ENCODE assay signal across 9 mouse cellular contexts in the genomic region with DNA sequence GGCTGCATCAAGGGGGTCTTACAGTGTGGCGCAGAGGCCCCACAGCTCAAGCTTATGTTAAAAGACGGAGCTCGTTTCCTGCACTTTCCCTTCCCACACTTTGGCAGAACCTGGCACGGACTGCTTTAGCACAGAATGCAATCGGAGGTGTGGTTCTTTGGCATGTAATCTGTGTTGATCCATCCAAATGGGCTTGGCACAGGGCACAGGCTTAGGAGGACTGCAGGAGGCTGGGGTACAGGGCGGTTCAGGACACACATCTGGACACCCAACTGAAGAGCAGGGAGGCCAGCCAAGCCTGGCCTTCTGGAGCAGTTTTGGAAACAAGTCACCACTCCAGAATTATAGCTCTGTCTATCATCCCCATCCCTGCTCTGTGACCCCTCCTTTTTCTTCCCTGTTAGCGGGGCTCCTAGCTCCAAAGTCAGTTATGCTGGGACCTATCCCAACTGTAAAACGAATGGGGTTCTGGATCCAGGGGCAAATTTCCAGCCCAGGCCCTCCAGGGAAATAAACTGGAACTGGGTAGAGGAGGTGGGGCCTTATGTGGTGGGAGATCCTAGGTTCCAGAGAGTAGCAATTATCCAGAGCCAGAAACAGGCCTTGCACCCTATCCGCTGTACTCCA. TPM values are rescaled to one million over a fixed set of nuclear protein-coding genes. Genes with fewer than 3 reads are reported as not detected.
DNase-seq lines count a peak whose midpoint lies in the region; ATAC-seq and TF ChIP-seq lines count a peak whose summit lies in the region.
"Had no signal": no experiment of that assay in that cellular context is flagged by ENCODE, and none has a peak within 500 bp of the region (broad histone marks: within the 10 kb centered on the region; RNA-seq: fewer than 3 reads in every experiment).

No protein-coding gene starts in this region.

- H3K27ac ChIP-seq in midbrain, postnatal 0 days (ENCODE audit: low read depth, low read length), result no peak overlapping the region
- H3K27ac ChIP-seq in midbrain, embryonic 15.5 days, result no peak overlapping the region
- H3K27ac ChIP-seq in embryonic facial prominence, embryonic 13.5 days, result peak overlapping the region; percentile 83
- H3K27ac ChIP-seq in heart, embryonic 15.5 days, result no peak overlapping the region; the same call in 1 of the 2 replicates

- no peak for ATAC-seq in midbrain, postnatal 0 days (ENCODE audit: low FRiP score)
- no peak for ATAC-seq in midbrain, embryonic 15.5 days (replicated peaks)
- peak; percentile 32; the same call in 1 of the 2 replicates for ATAC-seq in embryonic facial prominence, embryonic 13.5 days (ENCODE audit: insufficient number of reproducible peaks, insufficient read depth, low FRiP score, low TSS enrichment, low read depth)
- ATAC-seq in heart, embryonic 15.5 days (replicated peaks; ENCODE audit: insufficient number of reproducible peaks, insufficient read depth, low FRiP score, low read depth), result 0 out of 2 replicates have a peak, but pooled peaks have one; percentile 25

- H3K9ac ChIP-seq in midbrain, postnatal 0 days (replicated peaks; ENCODE audit: low read length, poor library complexity, severe bottlenecking), result no peak overlapping the region
- H3K9ac ChIP-seq in midbrain, embryonic 15.5 days, result no peak overlapping the region
- peak overlapping the region; percentile 32; the same call in 1 of the 2 replicates for H3K9ac ChIP-seq in embryonic facial prominence, embryonic 13.5 days
- H3K9ac ChIP-seq in heart, embryonic 15.5 days, result no peak overlapping the region

- no peaks in the 10 kb centered on the region for H3K9me3 ChIP-seq in midbrain, postnatal 0 days (ENCODE audit: low read length)
- H3K9me3 ChIP-seq in midbrain, embryonic 15.5 days, result no peaks in the 10 kb centered on the region
- no peaks in the 10 kb centered on the region for H3K9me3 ChIP-seq in embryonic facial prominence, embryonic 13.5 days
- H3K9me3 ChIP-seq in heart, embryonic 15.5 days (replicated peaks), result no peaks in the 10 kb centered on the region

- H3K4me1 ChIP-seq in midbrain, postnatal 0 days (ENCODE audit: insufficient read depth, low read length), result no peaks in the 10 kb centered on the region
- peaks cover 30% of the 10 kb centered on the region for H3K4me1 ChIP-seq in midbrain, embryonic 15.5 days
- H3K4me1 ChIP-seq in embryonic facial prominence, embryonic 13.5 days, result peaks cover 50% of the 10 kb centered on the region
- peaks cover 20% of the 10 kb centered on the region for H3K4me1 ChIP-seq in heart, embryonic 15.5 days (replicated peaks)

- no peak overlapping the region for H3K4me2 ChIP-seq in midbrain, postnatal 0 days (ENCODE audit: low read depth, low read length, poor library complexity, severe bottlenecking)
- no peak overlapping the region for H3K4me2 ChIP-seq in midbrain, embryonic 15.5 days
- H3K4me2 ChIP-seq in embryonic facial prominence, embryonic 13.5 days, result no peak overlapping the region
- no peak overlapping the region for H3K4me2 ChIP-seq in heart, embryonic 15.5 days

- 65% methylated on average over 9 of the region's 9 CpGs for WGBS in midbrain, postnatal 0 days
- 64% methylated on average over 9 of the region's 9 CpGs for WGBS in midbrain, embryonic 15.5 days
- 48% methylated on average over 9 of the region's 9 CpGs for WGBS in embryonic facial prominence, embryonic 13.5 days
- 72% methylated on average over 9 of the region's 9 CpGs for WGBS in heart, embryonic 15.5 days

- H3K36me3 ChIP-seq in midbrain, postnatal 0 days (ENCODE audit: insufficient read depth, low read length), result peaks cover 15% of the 10 kb centered on the region; the same call in 1 of the 2 replicates
- H3K36me3 ChIP-seq in midbrain, embryonic 15.5 days (replicated peaks), result no peaks in the 10 kb centered on the region
- no peaks in the 10 kb centered on the region for H3K36me3 ChIP-seq in embryonic facial prominence, embryonic 13.5 days
- no peaks in the 10 kb centered on the region for H3K36me3 ChIP-seq in heart, embryonic 15.5 days

- no peak for TF ChIP-seq CTCF in midbrain, postnatal 0 days (IDR thresholded peaks at IDR 0.05)

- H3K27me3 ChIP-seq in midbrain, postnatal 0 days (ENCODE audit: insufficient read depth, low read length), result no peaks in the 10 kb centered on the region
- H3K27me3 ChIP-seq in midbrain, embryonic 15.5 days (replicated peaks), result no peaks in the 10 kb centered on the region
- no peaks in the 10 kb centered on the region for H3K27me3 ChIP-seq in embryonic facial prominence, embryonic 13.5 days
- H3K27me3 ChIP-seq in heart, embryonic 15.5 days, result peaks cover 26% of the 10 kb centered on the region

- H3K4me3 ChIP-seq in midbrain, postnatal 0 days (ENCODE audit: low read depth, low read length), result no peak overlapping the region
- no peak overlapping the region for H3K4me3 ChIP-seq in midbrain, embryonic 15.5 days
- no peak overlapping the region for H3K4me3 ChIP-seq in embryonic facial prominence, embryonic 13.5 days
- H3K4me3 ChIP-seq in heart, embryonic 15.5 days, result no peak overlapping the region
- H3K4me3 ChIP-seq: myocyte had no signal

- DNase-seq in midbrain, postnatal 0 days (ENCODE audit: low spot score), result peak; percentile 69
- peak; percentile 58 for DNase-seq in lung, postnatal 10 days
- DNase-seq in thymus, postnatal 0 days (ENCODE audit: low spot score), result no peak
- DNase-seq in ovary, postnatal 10 days (ENCODE audit: low spot score), result no peak

RNA-seq across cellular contexts. Expression of gene Rnf112, which starts 5.2 kb away (rescaled TPM):
- 75.6 and 86.9 TPM in 2 replicates for total RNA-seq in midbrain, postnatal 0 days (2014; rRNA removed)
- 35.7 and 36.2 TPM in 2 replicates for polyA plus RNA-seq in midbrain, postnatal 0 days (2015; fragmentation: Nextera tagmentation; extraction: Ambion mirVana)
- polyA plus RNA-seq in midbrain, embryonic 15.5 days (2015; fragmentation: Nextera tagmentation; extraction: Ambion mirVana), result 34.4 and 38.5 TPM in 2 replicates
- 0.76 and 1.3 TPM in 2 replicates for polyA plus RNA-seq in embryonic facial prominence, embryonic 13.5 days (2015; fragmentation: Nextera tagmentation; extraction: Ambion mirVana)
- 0.35 and 0.42 TPM in 2 replicates for polyA plus RNA-seq in heart, embryonic 15.5 days (2015; fragmentation: Nextera tagmentation; extraction: Ambion mirVana)
- polyA plus RNA-seq in thymus, postnatal 0 days (2015; fragmentation: Nextera tagmentation; extraction: Ambion mirVana), result not detected in 2 replicates
- total RNA-seq: hematopoietic stem cell, adult 5-6 weeks had no signal
- polyA plus RNA-seq: myocyte had no signal

RNA-seq across cellular contexts. Expression of gene Mfap4, which starts 36.5 kb away (rescaled TPM):
- total RNA-seq in midbrain, postnatal 0 days (2014; rRNA removed), result 10.1 and 22.8 TPM in 2 replicates
- 14.1 and 16.4 TPM in 2 replicates for polyA plus RNA-seq in midbrain, postnatal 0 days (2015; fragmentation: Nextera tagmentation; extraction: Ambion mirVana)
- polyA plus RNA-seq in midbrain, embryonic 15.5 days (2015; fragmentation: Nextera tagmentation; extraction: Ambion mirVana), result 23.5 and 29.8 TPM in 2 replicates
- polyA plus RNA-seq in embryonic facial prominence, embryonic 13.5 days (2015; fragmentation: Nextera tagmentation; extraction: Ambion mirVana), result 262 and 326 TPM in 2 replicates
- polyA plus RNA-seq in heart, embryonic 15.5 days (2015; fragmentation: Nextera tagmentation; extraction: Ambion mirVana), result 160 and 252 TPM in 2 replicates
- 5.5 and 10.7 TPM in 2 replicates for polyA plus RNA-seq in thymus, postnatal 0 days (2015; fragmentation: Nextera tagmentation; extraction: Ambion mirVana)
- total RNA-seq: hematopoietic stem cell, adult 5-6 weeks had no signal

RNA-seq across cellular contexts. Expression of gene Mapk7, which starts 45.5 kb away (rescaled TPM):
- total RNA-seq in midbrain, postnatal 0 days (2014; rRNA removed), result 37.3 and 46.1 TPM in 2 replicates
- 36.6 and 36.9 TPM in 2 replicates for polyA plus RNA-seq in midbrain, postnatal 0 days (2015; fragmentation: Nextera tagmentation; extraction: Ambion mirVana)
- 72.3 and 73.1 TPM in 2 replicates for polyA plus RNA-seq in midbrain, embryonic 15.5 days (2015; fragmentation: Nextera tagmentation; extraction: Ambion mirVana)
- 79.4 and 80.0 TPM in 2 replicates for polyA plus RNA-seq in embryonic facial prominence, embryonic 13.5 days (2015; fragmentation: Nextera tagmentation; extraction: Ambion mirVana)
- 23.0 and 33.4 TPM in 2 replicates for polyA plus RNA-seq in heart, embryonic 15.5 days (2015; fragmentation: Nextera tagmentation; extraction: Ambion mirVana)
- polyA plus RNA-seq in thymus, postnatal 0 days (2015; fragmentation: Nextera tagmentation; extraction: Ambion mirVana), result 26.0 and 26.2 TPM in 2 replicates

RNA-seq across cellular contexts. Expression of gene B9d1, which starts 56.2 kb away (rescaled TPM):
- total RNA-seq in midbrain, postnatal 0 days (2014; rRNA removed), result 26.3 and 28.1 TPM in 2 replicates
- 25.1 and 27.5 TPM in 2 replicates for polyA plus RNA-seq in midbrain, postnatal 0 days (2015; fragmentation: Nextera tagmentation; extraction: Ambion mirVana)
- 34.9 and 38.9 TPM in 2 replicates for polyA plus RNA-seq in midbrain, embryonic 15.5 days (2015; fragmentation: Nextera tagmentation; extraction: Ambion mirVana)
- 36.6 and 36.7 TPM in 2 replicates for polyA plus RNA-seq in embryonic facial prominence, embryonic 13.5 days (2015; fragmentation: Nextera tagmentation; extraction: Ambion mirVana)
- 11.1 and 15.8 TPM in 2 replicates for polyA plus RNA-seq in heart, embryonic 15.5 days (2015; fragmentation: Nextera tagmentation; extraction: Ambion mirVana)
- 6.7 and 8.9 TPM in 2 replicates for polyA plus RNA-seq in thymus, postnatal 0 days (2015; fragmentation: Nextera tagmentation; extraction: Ambion mirVana)

Comparison
In these comparisons a context has a peak if more than half of its experiments do, and no peak if none do; other contexts are left out.
1. ATAC-seq: peak in embryonic facial prominence, embryonic 13.5 days (single experiment) and heart, embryonic 15.5 days (single experiment); none in midbrain, postnatal 0 days (single experiment) and midbrain, embryonic 15.5 days (single experiment).
2. DNase-seq: peak in midbrain, postnatal 0 days (single experiment) and lung, postnatal 10 days (single experiment); none in thymus, postnatal 0 days (single experiment) and ovary, postnatal 10 days (single experiment).
3. RNA of gene Rnf112, which starts 5.2 kb away (polyA plus RNA-seq): 34.4 to 38.5 TPM in midbrain, embryonic 15.5 days and 35.7 to 36.2 TPM in midbrain, postnatal 0 days; 0.76 to 1.3 TPM in embryonic facial prominence, embryonic 13.5 days, 0.35 to 0.42 TPM in heart, embryonic 15.5 days and not detected in thymus, postnatal 0 days; every median in the first group is over 10 times any median in the second.